Mouse (Mus musculus) hindbrain, embryonic 11.5 days (tissue): ENCODE data around the gene Phlda2. TPM values are rescaled to one million over a fixed set of nuclear protein-coding genes. Genes with fewer than 3 reads are reported as not detected.

Source experiments
- ATAC-seq: fragments of 200-750 bp; cut with Nextera tagmentation; 2 replicates; pipeline ENCODE4 v1.8.0; 2017; ENCODE audit warnings: mild to moderate bottlenecking, moderate TSS enrichment, moderate library complexity; ENCODE audit not compliant: low FRiP score
- DNase-seq: peaks from one replicate; pipeline ENCODE4 v3.0.0-alpha.2; 2015; ENCODE audit warnings: low spot score
- H3K27ac ChIP-seq: fragments of 300-500 bp; sonication (generic); 2 replicates; pipeline ENCODE4 v1.5.1; 2014; ENCODE audit warnings: mild to moderate bottlenecking, low read depth, low read length
- H3K27me3 ChIP-seq: fragments of 300-500 bp; sonication (generic); 2 replicates; pipeline ENCODE4 v1.6.1; 2014; ENCODE audit warnings: mild to moderate bottlenecking, low read length, moderate library complexity, mixed read lengths; ENCODE audit not compliant: control insufficient read depth, insufficient read depth
- H3K36me3 ChIP-seq: fragments of 300-500 bp; sonication (generic); 2 replicates; pipeline ENCODE4 v1.6.1; 2014; ENCODE audit warnings: mild to moderate bottlenecking, low read length, moderate library complexity, mixed read lengths; ENCODE audit not compliant: control insufficient read depth, insufficient read depth
- H3K4me1 ChIP-seq: fragments of 300-500 bp; sonication (generic); replicated peaks from 2 replicates; pipeline ENCODE4 v1.6.1; 2014; ENCODE audit warnings: low read length, mixed read lengths; ENCODE audit not compliant: control insufficient read depth, insufficient read depth
- H3K4me2 ChIP-seq: fragments of 300-500 bp; sonication (generic); replicated peaks from 2 replicates; pipeline ENCODE4 v1.6.1; 2014; ENCODE audit warnings: mild to moderate bottlenecking, low read depth, low read length
- H3K4me3 ChIP-seq: fragments of 300-500 bp; sonication (generic); 2 replicates; pipeline ENCODE4 v1.5.1; 2014; ENCODE audit warnings: low read depth, low read length
- H3K9ac ChIP-seq: fragments of 300-500 bp; sonication (generic); 2 replicates; pipeline ENCODE4 v1.6.1; 2014; ENCODE audit warnings: low read depth, low read length
- H3K9me3 ChIP-seq: fragments of 300-500 bp; sonication (generic); 2 replicates; pipeline ENCODE4 v1.6.1; 2016; ENCODE audit warnings: low read length; ENCODE audit not compliant: control insufficient read depth
- WGBS: fragments of 180-500 bp; shearing (Covaris S2); extraction: QIAGEN DNeasy Blood & Tissue Kit; methylation state at CpG from one replicate; pipeline ENCODE4 v1.1.7; 2014; 5-methylcytosine and 5-hydroxymethylcytosine counted together
- polyA plus RNA-seq: library from polyadenylated mRNA; unstranded; fragments of >200 nt; fragmentation: Nextera tagmentation; extraction: Ambion mirVana; gene quantifications from 2 replicates; pipeline ENCODE4 v1.2.1, GENCODE M21; 2014

Phlda2 gene
- polyA plus RNA-seq, 1 experiment from 2014 or later, result 1.3 TPM

DNA sequence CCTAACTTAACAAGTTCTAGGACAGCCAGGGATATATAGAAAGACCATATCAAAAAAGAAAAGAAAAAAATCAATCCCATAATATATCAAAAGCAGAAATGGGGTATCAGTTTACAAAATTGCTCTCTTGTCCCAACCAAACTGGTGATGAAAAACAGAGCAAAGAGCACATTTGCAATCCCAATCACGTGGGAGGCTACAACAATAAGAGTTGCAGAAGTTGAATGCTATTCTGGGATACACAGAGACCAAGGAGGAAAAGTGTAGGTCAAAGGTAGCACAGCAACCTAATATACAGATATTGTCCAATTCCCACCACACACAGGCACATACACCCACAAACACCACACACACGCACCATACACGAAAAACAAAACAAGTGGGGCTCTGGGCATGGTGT lies 33.3 kb upstream of the Phlda2 start:
- WGBS, result 90% methylated on average over 3 of the region's 3 CpGs
- Histone ChIP-seq H3K9me3 (no peaks in the 10 kb centered on the region), H3K27me3 (no peaks in the 10 kb centered on the region), H3K4me1 (no peaks in the 10 kb centered on the region), H3K4me3 (no peak overlapping the region), H3K4me2 (no peak overlapping the region), H3K27ac (no peak overlapping the region), H3K36me3 (peaks cover 18% of the 10 kb centered on the region), H3K9ac (no peak overlapping the region)
- ATAC-seq, result no peak
- DNase-seq, result no peak

DNA sequence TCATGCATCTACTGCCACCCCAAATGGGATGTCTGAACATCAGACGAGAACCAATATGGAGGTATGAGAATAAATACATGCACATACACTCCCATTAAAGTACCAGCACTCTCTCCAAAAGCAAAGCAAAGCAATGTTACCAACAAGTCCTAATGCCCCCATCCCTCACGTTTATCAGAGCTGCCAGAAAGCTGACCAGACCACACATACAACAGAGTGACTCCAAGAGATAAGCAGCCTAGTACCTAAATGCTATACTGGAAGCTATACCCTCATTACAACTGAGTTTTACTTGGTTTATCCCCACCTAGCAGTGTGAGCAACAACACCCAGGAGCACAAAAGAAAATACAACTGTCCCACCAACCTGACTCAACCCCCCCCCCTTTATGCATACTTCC lies 30.3 kb upstream of the Phlda2 start:
- ATAC-seq, result no peak
- Histone ChIP-seq H3K36me3 (peaks cover 25% of the 10 kb centered on the region), H3K9ac (no peak overlapping the region), H3K9me3 (no peaks in the 10 kb centered on the region), H3K4me1 (no peaks in the 10 kb centered on the region), H3K4me3 (no peak overlapping the region), H3K27me3 (no peaks in the 10 kb centered on the region), H3K27ac (no peak overlapping the region), H3K4me2 (no peak overlapping the region)
- DNase-seq, result no peak
- 89% methylated on average over 2 of the region's 2 CpGs for WGBS

DNA sequence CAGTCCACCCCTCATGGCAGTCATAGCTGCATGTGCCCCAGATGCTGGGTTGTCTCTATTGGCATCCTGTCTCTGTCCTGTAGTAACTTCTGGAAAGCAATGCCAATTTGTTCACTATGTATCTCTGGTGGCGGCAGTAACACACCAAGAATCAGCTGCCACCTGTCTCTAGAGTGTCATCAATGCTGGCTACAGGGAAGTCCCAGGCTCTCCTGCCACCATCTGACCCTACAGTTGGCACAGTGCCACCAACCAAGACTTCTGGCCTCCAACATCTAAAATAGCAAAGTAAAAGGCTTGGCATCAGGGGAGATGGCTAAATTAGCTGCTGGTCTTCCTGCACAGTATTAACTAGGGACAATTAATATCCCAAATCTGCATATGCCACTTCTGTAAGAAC lies 29.5 kb upstream of the Phlda2 start:
- no peaks in the 10 kb centered on the region for H3K27me3 ChIP-seq
- ATAC-seq (no peak), DNase-seq (no peak)
- WGBS, result 87% methylated on average over 1 of the region's 1 CpGs
- no peak overlapping the region for H3K27ac ChIP-seq
- peaks cover 32% of the 10 kb centered on the region for H3K36me3 ChIP-seq
- H3K4me1 ChIP-seq, result no peaks in the 10 kb centered on the region
- H3K4me3 ChIP-seq, result no peak overlapping the region
- H3K4me2 ChIP-seq, result no peak overlapping the region
- no peak overlapping the region for H3K9ac ChIP-seq
- no peaks in the 10 kb centered on the region for H3K9me3 ChIP-seq

DNA sequence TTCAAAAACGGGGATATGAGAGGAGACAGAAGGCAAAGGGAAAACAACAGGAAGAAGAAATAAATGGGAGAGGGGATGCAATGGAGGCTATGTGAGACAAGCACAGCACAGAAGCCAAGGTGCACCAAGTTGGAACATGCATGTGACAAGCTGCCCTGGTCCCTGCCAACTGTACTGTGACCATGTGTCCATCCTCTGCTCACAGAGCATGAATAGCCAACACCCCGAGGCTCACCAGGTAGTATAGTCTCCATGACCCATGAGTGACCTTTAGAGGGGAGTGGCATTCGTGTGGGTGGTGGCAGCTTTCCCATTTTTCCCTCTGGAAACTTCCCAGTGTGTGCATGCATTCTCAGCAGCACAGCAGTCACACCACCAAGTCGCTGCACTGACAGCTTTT lies 16.4 kb upstream of the Phlda2 start:
- Histone ChIP-seq H3K9me3 (no peaks in the 10 kb centered on the region), H3K27me3 (no peaks in the 10 kb centered on the region), H3K36me3 (peaks cover 31% of the 10 kb centered on the region), H3K9ac (no peak overlapping the region), H3K4me1 (no peaks in the 10 kb centered on the region), H3K4me2 (no peak overlapping the region), H3K4me3 (no peak overlapping the region), H3K27ac (no peak overlapping the region)
- 79% methylated on average over 4 of the region's 4 CpGs for WGBS
- ATAC-seq (no peak), DNase-seq (no peak)

DNA sequence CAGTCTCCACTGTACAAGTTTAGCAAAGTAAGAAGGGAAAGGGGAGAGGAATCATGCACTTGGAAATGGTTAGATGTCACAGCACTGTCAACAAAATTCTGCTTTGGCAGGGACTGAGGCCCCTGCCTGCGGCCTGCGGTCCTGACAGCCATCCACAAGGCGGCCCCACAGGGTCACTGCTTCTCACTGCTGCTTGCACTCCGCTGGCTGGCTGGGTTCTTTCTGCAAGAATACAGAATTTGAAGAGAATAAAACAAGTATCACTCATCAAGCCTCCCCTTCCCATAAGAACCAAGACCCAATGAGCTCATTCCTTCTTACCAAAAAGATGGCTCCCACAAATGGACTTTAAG lies 11.4 kb upstream of the Phlda2 start:
- Histone ChIP-seq H3K4me1 (no peaks in the 10 kb centered on the region), H3K4me2 (no peak overlapping the region), H3K9me3 (no peaks in the 10 kb centered on the region), H3K36me3 (peaks cover 20% of the 10 kb centered on the region), H3K4me3 (no peak overlapping the region), H3K9ac (no peak overlapping the region), H3K27me3 (no peaks in the 10 kb centered on the region), H3K27ac (no peak overlapping the region)
- no peak for DNase-seq
- no peak for ATAC-seq
- WGBS, result 97% methylated on average over 4 of the region's 4 CpGs

DNA sequence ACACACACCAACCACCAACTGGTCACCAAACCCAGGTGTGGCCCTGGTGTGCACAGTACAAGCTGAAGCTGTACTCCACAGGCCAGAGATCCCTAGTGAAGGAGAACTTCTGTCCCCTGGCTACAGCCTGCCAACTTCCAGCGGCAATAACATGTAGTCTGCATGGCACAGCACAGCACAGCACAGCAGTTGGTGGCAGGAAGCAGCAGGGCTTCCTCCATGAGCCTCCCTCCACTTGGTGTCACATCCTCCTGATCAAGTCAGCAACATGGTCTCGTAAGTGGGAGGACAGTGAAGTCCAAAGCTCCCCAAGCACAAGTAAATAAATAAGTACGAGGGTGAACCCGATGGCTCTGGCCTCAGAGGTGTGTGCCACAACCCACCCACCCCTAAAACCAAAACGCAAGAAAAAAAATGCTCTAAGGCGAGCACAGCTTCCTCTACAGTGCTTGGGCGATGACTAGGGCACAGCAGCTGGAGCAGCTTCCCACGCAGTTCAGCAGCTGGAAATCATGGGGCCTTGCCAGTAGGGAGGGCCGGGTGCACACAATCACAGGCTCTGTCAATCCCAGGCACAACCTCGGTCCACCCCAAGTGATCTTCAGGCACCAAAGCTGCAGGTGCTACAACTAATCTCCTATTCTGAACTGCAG lies 10.9 kb upstream of the Phlda2 start:
- Histone ChIP-seq H3K9ac (no peak overlapping the region), H3K4me2 (no peak overlapping the region), H3K27ac (no peak overlapping the region), H3K36me3 (peaks cover 19% of the 10 kb centered on the region), H3K4me1 (no peaks in the 10 kb centered on the region), H3K9me3 (no peaks in the 10 kb centered on the region), H3K4me3 (no peak overlapping the region), H3K27me3 (no peaks in the 10 kb centered on the region)
- 95% methylated on average over 10 of the region's 10 CpGs for WGBS
- DNase-seq, result no peak
- ATAC-seq, result no peak

DNA sequence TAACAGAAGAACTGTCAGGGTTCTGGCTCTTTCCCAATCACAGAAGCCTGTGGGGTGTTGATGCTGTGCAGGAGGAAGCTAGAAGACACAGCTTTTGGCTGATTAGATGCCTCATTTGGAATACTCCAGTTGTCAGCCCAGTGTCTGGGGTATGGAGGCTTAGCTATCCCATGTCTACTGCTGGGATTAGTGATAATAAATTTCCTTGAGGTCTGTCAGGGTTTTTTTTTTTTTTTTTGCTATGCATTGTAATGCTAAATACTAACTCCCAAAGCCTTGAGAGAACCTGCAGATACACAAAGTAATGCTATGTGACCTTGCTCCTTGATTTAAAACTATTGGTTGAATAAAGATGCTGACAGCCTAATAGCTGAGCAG lies 8.4 kb upstream of the Phlda2 start:
- no peak for DNase-seq
- no peaks in the 10 kb centered on the region for H3K9me3 ChIP-seq
- H3K4me1 ChIP-seq, result no peaks in the 10 kb centered on the region
- H3K36me3 ChIP-seq, result peaks cover 11% of the 10 kb centered on the region
- H3K9ac ChIP-seq, result no peak overlapping the region
- ATAC-seq, result no peak
- H3K27ac ChIP-seq, result no peak overlapping the region
- H3K27me3 ChIP-seq, result no peaks in the 10 kb centered on the region
- no peak overlapping the region for H3K4me2 ChIP-seq
- no peak overlapping the region for H3K4me3 ChIP-seq

DNA sequence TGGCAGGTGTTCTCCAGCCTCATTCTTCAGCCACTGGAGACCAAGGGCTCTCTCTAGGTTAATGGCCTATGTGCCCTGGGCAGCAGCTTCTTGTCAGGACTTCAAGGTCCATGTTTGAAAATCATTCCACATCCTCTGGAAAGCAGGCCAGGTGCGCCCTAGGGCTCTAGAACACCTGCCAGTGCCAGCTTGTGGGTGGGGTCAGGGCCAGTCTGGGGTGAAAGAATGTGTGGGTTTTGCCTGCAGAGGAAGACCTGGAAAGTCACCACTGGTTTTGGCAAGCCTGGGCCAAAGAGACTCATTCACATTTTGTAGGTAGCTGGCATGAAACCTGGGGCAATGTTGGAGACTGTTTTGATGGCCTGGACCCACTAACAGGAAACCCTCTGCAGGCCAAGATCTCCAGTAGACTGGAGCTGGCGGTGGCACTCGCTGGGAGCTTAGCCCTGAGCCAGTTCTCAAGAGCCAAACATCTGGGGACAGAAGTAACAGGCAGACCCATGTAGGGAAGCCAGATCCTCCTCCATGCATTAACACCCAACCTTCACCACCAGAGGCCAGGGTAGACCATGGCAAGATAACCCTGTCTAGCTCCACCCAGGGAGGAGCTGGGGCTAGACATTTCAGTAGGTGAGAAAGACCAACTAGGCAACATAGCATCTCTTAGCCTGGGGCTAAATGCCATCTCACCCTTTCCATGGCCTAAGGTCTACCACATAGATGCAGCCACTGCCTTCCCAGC lies 7.8 kb upstream of the Phlda2 start:
- DNase-seq (no peak), ATAC-seq (no peak)
- Histone ChIP-seq H3K4me2 (no peak overlapping the region), H3K9ac (no peak overlapping the region), H3K9me3 (no peaks in the 10 kb centered on the region), H3K27me3 (no peaks in the 10 kb centered on the region), H3K4me1 (no peaks in the 10 kb centered on the region), H3K36me3 (peaks cover 11% of the 10 kb centered on the region), H3K27ac (no peak overlapping the region), H3K4me3 (no peak overlapping the region)
- WGBS, result 92% methylated on average over 3 of the region's 3 CpGs

DNA sequence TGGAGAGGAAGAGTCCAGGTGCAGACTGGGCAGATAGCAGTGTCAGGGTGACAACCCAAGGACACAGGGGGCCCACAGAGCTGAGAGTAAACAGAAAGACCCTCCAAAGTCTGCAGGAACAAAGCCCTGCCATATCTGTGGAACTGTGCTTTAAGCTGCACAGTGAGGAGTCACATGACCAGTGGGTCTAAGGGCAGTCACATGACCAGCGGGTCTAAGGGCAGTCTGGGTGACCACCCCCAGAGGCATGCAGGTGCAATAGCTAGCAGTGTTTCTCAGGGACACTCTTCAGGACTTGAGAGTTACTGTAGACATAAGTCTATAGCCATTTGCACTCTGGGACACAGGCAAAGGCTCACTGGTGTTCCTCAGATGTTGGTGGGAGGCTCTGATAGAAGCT lies 6.6 kb upstream of the Phlda2 start:
- WGBS, result 67% methylated on average over 1 of the region's 1 CpGs

More for the DNA sequence above, 6.6 kb upstream of the Phlda2 start:
- no peaks in the 10 kb centered on the region for H3K4me1 ChIP-seq
- no peak overlapping the region for H3K4me3 ChIP-seq
- DNase-seq, result no peak
- H3K4me2 ChIP-seq, result no peak overlapping the region
- no peak overlapping the region for H3K27ac ChIP-seq
- ATAC-seq, result no peak
- peaks cover 9% of the 10 kb centered on the region for H3K36me3 ChIP-seq
- no peaks in the 10 kb centered on the region for H3K9me3 ChIP-seq
- peaks cover 5% of the 10 kb centered on the region for H3K27me3 ChIP-seq
- no peak overlapping the region for H3K9ac ChIP-seq
